Mouse (Mus musculus): Measurements from ENCODE around the gene Ism1. TPM values are rescaled to one million over a fixed set of nuclear protein-coding genes. Genes with fewer than 3 reads are reported as not detected.
A peak's percentile ranks its signal among the peaks of the same experiment; 100 is the strongest.

The Ism1 gene
- total and polyA plus RNA-seq, 3 experiments = not detected

GRCm38 (mm10) chr2:139742381-139742780 lies 64.4 kb downstream of the Ism1 start:
- Histone ChIP-seq H3K4me3 (replicated peaks in 1 of 3; ENCODE audit: low read depth in 2 of 3, low read length in 2 of 3, poor library complexity in 1 of 3) (no peak overlapping the region), H3K4me2 (ENCODE audit: insufficient read depth, low read depth, poor library complexity, severe bottlenecking) (no peak overlapping the region), H3K27ac (ENCODE audit: insufficient read depth, low read depth) (no peak overlapping the region), H3K79me2 (replicated peaks; ENCODE audit: control insufficient read depth, extremely low read depth, insufficient read depth, poor library complexity, severe bottlenecking) (no peaks in the 10 kb centered on the region), H3K27me3 (replicated peaks) (no peaks in the 10 kb centered on the region), H3K9me3 (replicated peaks; ENCODE audit: low read length) (no peaks in the 10 kb centered on the region), H3K9ac (ENCODE audit: insufficient read depth, low read depth) (no peak overlapping the region), H3K36me3 (replicated peaks in 1 of 2; ENCODE audit: control insufficient read depth in 1 of 2, insufficient read depth in 1 of 2, low read length in 1 of 2) (no peaks in the 10 kb centered on the region), H3K4me1 (ENCODE audit: control insufficient read depth in 1 of 2, insufficient read depth in 2 of 2) (peaks cover 0 to 9% of the 10 kb centered on the region in 2 experiments; a peak in 2 of 4 replicates)
- dilution Hi-C loops (cut with MboI; ENCODE audit: extremely low pct_ligation_motif_present, extremely low pct_unique_long_range_greater_than_20kb, low sequenced_read_pairs) = no loop called here
- DNase-seq (ENCODE audit: extremely low read depth) = no peak
- in situ Hi-C loops (cut with MboI; ENCODE audit: low pct_ligation_motif_present, low pct_unique_long_range_greater_than_20kb, low sequenced_read_pairs) = no loop called here
- TF ChIP-seq HCFC1 (IDR thresholded peaks at IDR 0.05; ENCODE audit: low read depth, low read length) (no peak), SIN3A (IDR thresholded peaks at IDR 0.05; ENCODE audit: low read length) (no peak), IRF4 (IDR thresholded peaks at IDR 0.05; ENCODE audit: low read depth, low read length) (no peak), JUND (conservative IDR thresholded peaks at IDR 0.05; ENCODE audit: low read depth, low read length) (no peak), RAD21 (IDR thresholded peaks at IDR 0.05; ENCODE audit: low read depth, low read length) (peak; percentile 46), SMC3 (IDR thresholded peaks at IDR 0.05; ENCODE audit: low read depth, low read length) (peak; percentile 35; the same call in 1 of the 2 replicates), MYC (IDR thresholded peaks at IDR 0.05; ENCODE audit: low read depth, low read length) (no peak), CHD2 (IDR thresholded peaks at IDR 0.05; ENCODE audit: low read length) (no peak), CTCF (conservative IDR thresholded peaks at IDR 0.05 in 1 of 2, IDR thresholded peaks at IDR 0.05 in 1 of 2; ENCODE audit: low read depth in 2 of 2, low read length in 2 of 2) (peak in 1 of 2 experiments; percentile 62; a peak in 2 of 4 replicates)

GRCm38 (mm10) chr2:139757021-139757420 lies 79.0 kb downstream of the Ism1 start:
- TF ChIP-seq SMC3 (IDR thresholded peaks at IDR 0.05; ENCODE audit: low read depth, low read length) (no peak), HCFC1 (IDR thresholded peaks at IDR 0.05; ENCODE audit: low read depth, low read length) (no peak), TBP (conservative IDR thresholded peaks at IDR 0.05; ENCODE audit: low read depth, low read length) (no peak), RCOR1 (conservative IDR thresholded peaks at IDR 0.05; ENCODE audit: low read depth, low read length) (no peak), MYC (IDR thresholded peaks at IDR 0.05; ENCODE audit: low read depth, low read length) (no peak), GABPA (IDR thresholded peaks at IDR 0.05; ENCODE audit: insufficient replicate concordance, low read depth, low read length) (no peak), NRF1 (IDR thresholded peaks at IDR 0.05; ENCODE audit: low read depth, low read length) (no peak), ELF1 (IDR thresholded peaks at IDR 0.05; ENCODE audit: low read depth, low read length) (no peak), EP300 (IDR thresholded peaks at IDR 0.05; ENCODE audit: low read length) (no peak), TCF12 (IDR thresholded peaks at IDR 0.05; ENCODE audit: low read depth, low read length) (no peak), ZC3H11A (IDR thresholded peaks at IDR 0.05; ENCODE audit: low read depth, low read length) (no peak), KAT2A (IDR thresholded peaks at IDR 0.05; ENCODE audit: insufficient replicate concordance, low read length) (no peak), BHLHE40 (IDR thresholded peaks at IDR 0.05; ENCODE audit: low read depth, low read length) (no peak), MXI1 (IDR thresholded peaks at IDR 0.05; ENCODE audit: low read depth, low read length) (no peak)
- H3K79me2 ChIP-seq (replicated peaks; ENCODE audit: control insufficient read depth, extremely low read depth, insufficient read depth, poor library complexity, severe bottlenecking) = no peaks in the 10 kb centered on the region
- dilution Hi-C loops (cut with MboI; ENCODE audit: extremely low pct_ligation_motif_present, extremely low pct_unique_long_range_greater_than_20kb, low sequenced_read_pairs) = no loop called here
- no peak overlapping the region for H3K4me3 ChIP-seq (replicated peaks in 1 of 3; ENCODE audit: low read depth in 2 of 3, low read length in 2 of 3, poor library complexity in 1 of 3)
- H3K36me3 ChIP-seq (replicated peaks in 1 of 2; ENCODE audit: control insufficient read depth in 1 of 2, insufficient read depth in 1 of 2, low read length in 1 of 2) = no peaks in the 10 kb centered on the region
- H3K27ac ChIP-seq (ENCODE audit: insufficient read depth, low read depth) = no peak overlapping the region
- no peaks in the 10 kb centered on the region for H3K9me3 ChIP-seq (replicated peaks; ENCODE audit: low read length)
- H3K4me2 ChIP-seq (ENCODE audit: insufficient read depth, low read depth, poor library complexity, severe bottlenecking) = no peak overlapping the region
- H3K4me1 ChIP-seq (ENCODE audit: control insufficient read depth in 1 of 2, insufficient read depth in 2 of 2) = peaks cover 4 to 10% of the 10 kb centered on the region in 2 experiments; a peak in 3 of 4 replicates
- H3K27me3 ChIP-seq (replicated peaks) = no peaks in the 10 kb centered on the region
- no peak overlapping the region for H3K9ac ChIP-seq (ENCODE audit: insufficient read depth, low read depth)
- in situ Hi-C loops (cut with MboI; ENCODE audit: low pct_ligation_motif_present, low pct_unique_long_range_greater_than_20kb, low sequenced_read_pairs) = no loop called here
- no peak for DNase-seq (ENCODE audit: extremely low read depth)

All from CH12.LX (cell line).